Mouse (Mus musculus): ENCODE results near the gene Dnmt3a. TPM values are rescaled to one million over a fixed set of nuclear protein-coding genes. Genes with fewer than 3 reads are reported as not detected.

Dnmt3a gene
- total RNA-seq, 2 experiments from 2014 or later: 154 to 172 TPM

GRCm38 (mm10) chr12:3819899-3820298 is 14.1 kb downstream of the Dnmt3a start:
- DNase-seq: no peak

GRCm38 (mm10) chr12:3823408-3823807 is 17.6 kb downstream of the Dnmt3a start:
- no peak for DNase-seq

DNA sequence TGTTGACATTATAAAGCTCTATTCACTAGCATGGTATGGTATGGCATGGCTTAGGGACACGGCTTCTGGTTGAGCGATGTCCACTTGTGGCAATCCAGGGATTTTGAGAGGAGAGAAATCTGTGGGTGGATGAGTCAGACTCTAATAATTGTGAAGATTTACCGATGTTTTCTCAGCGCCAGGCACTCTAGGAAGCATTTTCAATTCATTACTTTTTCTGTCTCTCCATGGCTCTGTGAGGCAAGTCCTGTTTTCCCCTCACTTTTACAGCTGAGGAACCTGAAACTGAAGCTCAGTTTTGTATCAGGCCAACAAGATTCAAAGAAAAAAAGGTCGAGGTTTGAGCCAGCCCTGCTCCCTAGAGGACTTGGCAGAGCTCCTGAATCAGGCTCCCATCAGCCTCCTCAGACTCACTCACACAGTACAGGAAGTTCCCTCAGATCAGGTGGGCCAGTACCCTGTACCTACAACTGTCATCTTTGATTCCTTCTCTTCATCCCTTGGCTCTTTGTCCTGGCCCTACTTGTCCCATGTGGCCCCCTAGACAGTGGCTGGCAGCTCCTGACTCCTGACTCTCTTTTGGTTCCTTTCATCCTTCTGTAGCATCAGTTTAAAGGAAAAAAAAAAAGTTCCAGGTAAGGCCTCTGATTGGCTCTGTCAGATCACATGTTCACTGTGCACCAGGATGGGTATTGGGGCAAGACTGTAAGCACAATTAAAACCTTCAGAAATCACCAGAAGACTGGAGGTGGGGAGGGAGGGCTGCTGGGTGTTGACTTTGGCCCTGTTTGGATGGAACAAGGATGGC is 19.3 kb downstream of the Dnmt3a start:
- DNase-seq: no peak

DNA sequence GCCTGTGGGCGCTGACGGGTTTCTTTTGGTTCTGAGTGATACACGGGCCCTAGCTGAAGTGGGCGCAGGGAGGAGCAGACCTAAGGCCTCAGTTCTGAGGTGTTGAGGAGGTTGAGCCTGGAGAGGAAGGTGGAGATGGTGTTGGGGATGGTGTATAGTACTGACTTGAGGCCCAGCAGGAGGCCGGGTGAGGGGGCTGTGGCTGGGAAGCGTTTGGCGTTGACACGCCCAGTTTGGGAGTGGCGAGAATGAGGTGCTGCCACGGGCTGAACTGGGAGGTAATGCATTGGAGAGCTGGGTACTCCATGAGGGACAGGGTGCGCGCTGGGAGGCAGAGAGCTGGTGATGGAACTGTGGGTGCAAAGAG is 19.9 kb downstream of the Dnmt3a start:
- no peak for DNase-seq

DNA sequence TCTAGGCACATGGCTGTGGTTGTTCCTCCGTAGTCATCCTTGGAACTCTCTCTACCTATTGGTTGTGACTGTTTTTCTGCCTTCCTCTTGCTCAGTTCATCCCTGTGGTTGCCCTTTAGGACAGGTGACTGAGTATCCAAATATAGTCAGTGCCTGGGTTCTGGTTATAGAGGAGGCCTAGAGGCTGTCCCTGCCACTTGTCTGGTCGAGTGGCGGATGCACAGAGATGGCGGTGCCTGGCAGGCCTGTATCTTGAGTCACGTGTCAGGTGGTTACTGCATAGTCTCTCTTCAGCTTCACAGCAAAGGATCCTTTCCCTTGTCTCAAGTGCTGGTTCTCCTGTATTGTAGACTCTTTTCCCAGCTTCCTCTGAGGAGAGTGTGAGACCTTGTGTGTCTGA is 22.0 kb downstream of the Dnmt3a start:
- no peak for DNase-seq

DNA sequence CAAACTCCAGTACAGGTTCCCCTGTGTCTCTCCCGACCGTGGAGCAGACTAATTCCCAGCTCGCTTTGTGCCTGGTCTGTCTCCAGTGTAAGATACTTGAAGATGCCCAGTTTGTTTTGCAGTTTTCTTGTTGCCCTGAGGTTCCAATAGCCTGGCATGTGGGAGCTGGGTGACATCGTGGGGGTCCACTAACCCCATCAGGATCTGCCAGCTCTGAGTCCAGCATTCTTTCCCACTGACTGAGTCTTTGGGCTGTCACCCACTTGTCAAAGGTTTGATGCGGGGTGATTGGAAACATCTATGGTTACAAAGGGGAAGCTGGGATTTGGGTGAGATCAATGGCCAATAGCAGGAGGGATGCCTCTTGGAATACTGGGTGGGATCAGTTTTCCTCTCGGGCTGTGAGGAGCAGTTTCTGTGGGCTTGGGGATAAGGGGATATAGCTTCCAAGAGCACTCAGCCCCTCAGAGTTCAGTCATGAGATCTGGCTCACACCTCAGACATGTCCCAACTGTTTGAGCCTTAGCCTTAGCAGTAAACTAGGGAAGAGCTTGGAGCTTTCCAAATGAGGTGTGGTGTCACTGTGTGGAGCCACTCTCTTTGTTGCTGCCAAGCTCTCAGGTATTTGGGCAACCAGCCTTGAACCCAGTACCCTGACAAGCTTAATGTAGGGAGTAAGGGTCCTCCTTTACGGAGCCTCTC is 27.4 kb downstream of the Dnmt3a start:
- no peak for DNase-seq

GRCm38 (mm10) chr12:3833851-3834273 is 28.1 kb downstream of the Dnmt3a start:
- peak; percentile 68 for DNase-seq

DNA sequence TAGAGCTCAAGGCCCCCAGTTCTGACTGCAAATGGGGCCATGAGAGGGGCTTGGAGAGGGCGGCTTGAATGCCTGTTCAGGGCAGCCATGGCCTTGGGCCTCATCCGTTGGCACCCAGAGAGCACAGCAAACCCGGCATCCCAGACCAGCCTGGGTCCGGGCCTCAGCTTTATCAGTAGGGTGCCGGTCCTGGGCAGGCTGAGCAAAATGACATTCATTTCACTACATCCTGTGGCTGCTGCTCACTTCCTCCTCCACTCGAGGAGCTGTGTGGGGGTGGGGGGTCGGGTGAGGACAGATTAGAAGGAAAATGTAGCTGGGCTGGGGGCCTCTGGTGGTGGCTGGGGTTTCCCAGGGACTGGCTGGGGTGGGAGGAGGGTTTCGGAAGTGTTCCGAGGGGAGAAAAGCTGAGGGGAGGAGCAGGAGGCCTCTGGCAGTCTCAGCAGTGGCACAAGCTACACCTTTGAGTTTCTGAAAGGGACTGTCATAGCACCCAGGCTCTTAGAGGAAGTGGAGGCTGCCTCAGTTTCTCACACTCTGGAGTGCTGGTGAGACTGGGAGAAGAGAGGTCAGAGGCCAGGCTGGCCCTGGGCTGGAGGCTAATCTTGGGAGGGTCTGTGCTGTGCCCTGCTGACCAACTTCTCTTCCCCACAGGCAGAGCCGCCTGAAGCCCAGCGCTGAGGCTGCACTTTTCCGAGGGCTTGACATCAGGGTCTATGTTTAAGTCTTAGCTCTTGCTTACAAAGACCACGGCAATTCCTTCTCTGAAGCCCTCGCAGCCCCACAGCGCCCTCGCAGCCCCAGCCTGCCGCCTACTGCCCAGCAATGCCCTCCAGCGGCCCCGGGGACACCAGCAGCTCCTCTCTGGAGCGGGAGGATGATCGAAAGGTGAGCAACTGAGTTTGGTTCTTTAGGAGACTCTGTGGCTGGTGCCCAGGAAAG is 28.8 kb downstream of the Dnmt3a start:
- peak; percentile 50 for DNase-seq

DNA sequence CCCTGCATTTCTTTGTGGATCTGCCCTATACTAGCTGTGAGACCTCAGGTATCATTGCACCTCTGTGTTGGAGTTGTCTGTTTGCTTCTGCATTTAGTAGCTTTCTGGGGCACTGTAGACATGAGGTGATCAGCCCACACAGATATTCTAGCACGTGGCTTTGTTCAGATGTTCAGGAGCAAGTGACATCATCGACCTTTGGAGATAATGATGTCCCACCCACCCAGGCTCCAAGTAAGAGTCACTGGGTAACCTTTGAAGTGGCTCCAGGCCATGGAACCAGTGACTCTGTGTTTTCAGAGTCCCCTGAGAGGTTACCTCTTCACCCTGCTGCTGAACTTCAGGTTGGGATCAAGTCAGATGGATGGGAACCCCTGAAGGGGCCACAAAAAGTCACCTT is 29.8 kb downstream of the Dnmt3a start:
- no peak for DNase-seq

DNA sequence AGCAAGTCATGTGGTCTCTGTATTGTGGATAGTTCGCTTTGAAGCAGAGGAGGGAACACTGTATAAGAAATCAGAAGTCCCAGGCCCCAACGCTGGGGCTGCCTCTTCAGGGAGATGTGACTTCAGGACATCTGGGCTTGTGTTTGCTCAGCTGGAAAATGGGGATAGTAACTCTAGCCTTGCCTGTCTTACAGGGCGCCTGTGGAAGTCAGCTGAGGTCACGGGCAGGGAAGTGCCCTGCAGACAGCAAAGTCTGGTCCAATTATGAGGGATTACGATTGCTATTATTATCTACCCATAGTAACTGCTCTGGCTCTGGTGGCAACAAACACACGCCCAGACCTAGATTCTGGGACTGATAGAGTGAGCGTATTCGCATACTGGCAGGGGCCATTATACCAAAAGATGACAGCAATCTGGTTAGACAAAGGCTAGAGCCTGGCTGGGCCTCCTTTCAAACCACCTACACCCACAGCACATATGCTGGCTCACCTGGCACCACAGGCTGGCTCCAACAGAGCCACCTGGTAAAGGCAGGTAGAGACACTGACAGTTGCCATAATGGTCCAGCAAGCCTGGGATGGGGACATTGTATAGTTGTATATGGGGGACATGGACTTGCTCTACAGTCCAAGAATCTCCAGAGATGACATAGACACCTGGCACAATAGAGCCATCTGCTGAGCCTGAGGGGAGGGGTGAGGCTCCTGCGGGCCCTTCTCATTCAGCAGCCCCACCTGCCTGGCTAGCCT is 31.4 kb downstream of the Dnmt3a start:
- no peak for DNase-seq

GRCm38 (mm10) chr12:3838009-3838408 is 32.2 kb downstream of the Dnmt3a start:
- no peak for DNase-seq

DNA sequence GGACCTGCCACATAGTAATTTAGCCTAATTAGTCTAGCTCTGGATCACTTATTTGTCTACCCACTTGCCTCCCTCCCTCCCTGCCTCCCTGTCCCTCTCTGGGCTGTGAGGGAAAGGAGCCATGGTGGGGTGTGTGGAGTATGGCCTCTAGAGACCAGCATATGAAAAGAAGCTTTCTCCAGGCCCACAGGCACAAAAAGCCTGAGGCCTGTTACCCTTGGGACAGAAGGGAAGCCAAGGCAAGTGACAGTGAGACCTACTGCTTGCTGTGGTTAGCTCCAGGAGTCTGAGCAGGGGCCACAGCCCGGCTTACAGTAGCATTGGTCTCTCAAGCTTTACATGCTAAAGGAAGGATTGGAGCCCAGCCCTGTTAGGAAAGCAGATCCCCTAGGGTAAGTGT is 33.9 kb downstream of the Dnmt3a start:
- no peak for DNase-seq

- no peak for DNase-seq
Measured at GRCm38 (mm10) chr12:3841121-3841520, 35.3 kb downstream of the Dnmt3a start.

GRCm38 (mm10) chr12:3842843-3843242 is 37.0 kb downstream of the Dnmt3a start:
- DNase-seq: no peak

DNA sequence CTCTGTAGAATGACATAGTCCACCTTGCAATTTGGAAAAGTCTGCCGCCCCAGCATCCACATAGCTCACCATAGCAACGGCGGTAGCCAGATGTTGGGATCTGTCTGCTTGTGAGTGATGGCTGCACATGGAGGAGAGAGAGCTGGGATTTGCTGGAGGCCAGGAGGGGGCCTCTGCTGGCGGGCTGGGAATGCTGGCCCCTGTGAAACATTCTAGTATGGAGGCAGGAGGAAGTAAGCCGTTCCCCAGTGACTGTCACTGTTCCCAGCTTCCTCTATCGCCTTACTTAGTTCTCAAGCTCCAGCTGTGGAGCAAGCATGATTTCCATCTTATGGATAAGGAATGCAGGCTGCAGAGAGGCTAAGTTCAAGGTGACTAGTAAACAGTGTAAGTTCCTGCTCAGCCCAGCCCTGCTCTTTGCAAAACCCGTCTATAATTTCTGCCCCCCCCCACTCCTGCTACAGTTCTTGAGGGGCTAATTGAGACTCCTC is 37.6 kb downstream of the Dnmt3a start:
- DNase-seq: peak; percentile 30

GRCm38 (mm10) chr12:3843918-3844317 is 38.1 kb downstream of the Dnmt3a start:
- no peak for DNase-seq

- no peak for DNase-seq
Measured at GRCm38 (mm10) chr12:3844335-3844734, 38.5 kb downstream of the Dnmt3a start.

GRCm38 (mm10) chr12:3849481-3849880 is 43.7 kb downstream of the Dnmt3a start:
- DNase-seq: no peak

GRCm38 (mm10) chr12:3850165-3850564 is 44.4 kb downstream of the Dnmt3a start:
- DNase-seq: no peak

DNA sequence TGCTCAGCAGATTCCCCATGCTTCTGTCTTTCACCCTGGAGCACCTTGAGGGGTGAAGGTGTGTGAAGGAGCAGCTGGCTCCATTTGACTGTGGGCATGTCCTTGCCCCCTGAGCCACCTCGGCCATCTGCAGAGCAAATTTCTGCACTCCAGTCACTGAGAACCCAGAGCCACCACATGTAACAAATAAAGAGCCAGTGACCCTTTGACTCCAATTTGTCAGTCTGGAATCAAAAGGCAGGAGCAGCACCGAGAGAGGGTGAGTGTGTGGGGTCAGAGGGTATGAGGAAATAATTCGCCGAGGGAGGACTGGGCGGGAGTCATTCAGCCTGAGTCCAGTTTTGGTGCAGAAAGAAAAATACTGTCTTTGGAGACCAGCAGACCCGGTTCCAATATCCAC is 44.9 kb downstream of the Dnmt3a start:
- no peak for DNase-seq

DNA sequence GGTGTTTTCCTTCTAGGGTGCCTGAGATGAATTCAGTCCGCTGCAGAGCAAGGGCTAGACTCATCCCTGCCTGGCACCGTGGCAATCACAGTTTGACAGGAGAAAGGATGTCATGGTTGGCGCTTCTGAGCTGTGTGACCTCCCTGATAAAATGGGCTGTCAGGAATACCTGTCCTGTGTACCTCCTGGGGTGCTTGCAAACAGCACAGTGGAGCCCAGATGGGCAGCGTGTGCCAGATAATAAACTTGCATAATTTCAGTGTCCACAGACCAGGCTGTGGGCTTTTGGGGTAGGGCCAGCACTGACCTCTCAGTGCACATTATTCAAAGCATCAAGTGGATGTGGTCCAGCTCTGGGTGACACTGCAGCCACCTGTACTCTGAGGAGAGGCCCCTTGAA is 45.4 kb downstream of the Dnmt3a start:
- DNase-seq: no peak

DNA sequence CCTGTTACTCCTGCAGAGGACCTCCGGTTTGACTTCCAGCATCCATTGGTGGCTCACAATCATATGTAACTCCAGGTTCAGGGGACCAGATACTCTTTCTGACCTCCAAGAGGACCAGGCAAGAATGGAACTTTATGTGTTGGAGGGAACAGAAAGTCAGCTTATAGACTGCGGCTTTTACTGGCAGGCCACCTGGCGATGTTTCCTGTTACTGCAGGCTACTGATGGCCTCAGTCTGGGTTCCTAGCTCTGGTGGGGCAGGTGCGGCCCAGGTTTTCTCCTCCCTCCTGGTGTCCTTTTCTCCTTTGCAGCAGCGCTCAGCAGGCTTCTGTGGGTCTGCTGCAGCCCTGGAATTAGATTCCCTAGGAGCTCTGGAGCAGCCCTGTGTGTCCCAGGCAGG is 46.7 kb downstream of the Dnmt3a start:
- DNase-seq: no peak
